Mouse (Mus musculus) heart, adult 2 months (tissue): Measurements from ENCODE around the gene Dusp12. TPM values are rescaled to one million over a fixed set of nuclear protein-coding genes. Genes with fewer than 3 reads are reported as not detected.

Source experiments
- DNase-seq, 2 experiments: peaks; one replicate each; pipeline ENCODE4 v3.0.0; 2021
- H3K27ac ChIP-seq: fragments of 200-600 bp; 2 replicates; pipeline ENCODE4 v1.8.1; 2022
- H3K27me3 ChIP-seq: fragments of 200-500 bp; 2 replicates; pipeline ENCODE4 v1.6.1; 2012; ENCODE audit warnings: mild to moderate bottlenecking, low read length, inconsistent platforms, mixed read lengths; ENCODE audit not compliant: control insufficient read depth, insufficient read depth
- H3K36me3 ChIP-seq: fragments of 200-500 bp; 2 replicates; pipeline ENCODE4 v1.6.1; 2012; ENCODE audit warnings: low read length, inconsistent platforms; ENCODE audit not compliant: control insufficient read depth, insufficient read depth
- H3K4me1 ChIP-seq: fragments of 200-500 bp; 2 replicates; pipeline ENCODE4 v1.6.1; 2011; ENCODE audit warnings: low read length; ENCODE audit not compliant: control insufficient read depth, insufficient read depth
- H3K4me3 ChIP-seq: fragments of 200-600 bp; 2 replicates; pipeline ENCODE4 v1.8.1; 2022
- H3K79me2 ChIP-seq: fragments of 200-500 bp; replicated peaks from 2 replicates; pipeline ENCODE4 v1.6.1; 2012; ENCODE audit warnings: mild to moderate bottlenecking, inconsistent platforms, low read length, moderate library complexity, mixed read lengths; ENCODE audit not compliant: control insufficient read depth, insufficient read depth
- H3K9ac ChIP-seq: fragments of 200-500 bp; 2 replicates; pipeline ENCODE4 v1.6.1; 2012; ENCODE audit warnings: low read depth, mild to moderate bottlenecking, control low read depth, inconsistent platforms, low read length, mixed read lengths
- CTCF ChIP-seq: fragments of 200-600 bp; IDR thresholded peaks from 2 replicates; pipeline ENCODE4 v1.8.1; 2022; ENCODE audit warnings: antibody characterized with exemption, mild to moderate bottlenecking, moderate library complexity
- EP300 ChIP-seq: fragments of 200-500 bp; IDR thresholded peaks from 2 replicates; pipeline ENCODE4 v1.6.1; 2011; ENCODE audit warnings: low read depth, low read length, control low read depth; ENCODE audit not compliant: insufficient read depth
- POLR2A ChIP-seq: fragments of 200-500 bp; IDR thresholded peaks from 2 replicates; pipeline ENCODE4 v1.6.1; 2011; ENCODE audit warnings: mild to moderate bottlenecking, low read depth, low read length, control low read depth; ENCODE audit not compliant: insufficient read depth
- WGBS: fragments of 180-500 bp; shearing (Covaris S2); methylation state at CpG from one replicate; pipeline ENCODE4 v1.1.7; 2018; 5-methylcytosine and 5-hydroxymethylcytosine counted together
- intact Hi-C: fragments of 180-260 bp; cut with DNase I; formaldehyde crosslinking; loops from one replicate; pipeline ENCODE4 v1.15.1; 2025
- polyA plus RNA-seq: library from polyadenylated mRNA; depleted of rRNA; stranded (reverse); fragments of >200 nt; gene quantifications from 2 replicates; pipeline ENCODE4 v1.2.3, GENCODE M21; 2012; rRNA removed
- total RNA-seq, 2 experiments: library from RNA; stranded (reverse); gene quantifications; 2 replicates each; pipeline ENCODE4 v1.2.3; 2021

The Dusp12 gene
- total and polyA plus RNA-seq, 3 experiments: 6.7 to 7.0 (median 6.8) TPM

DNA sequence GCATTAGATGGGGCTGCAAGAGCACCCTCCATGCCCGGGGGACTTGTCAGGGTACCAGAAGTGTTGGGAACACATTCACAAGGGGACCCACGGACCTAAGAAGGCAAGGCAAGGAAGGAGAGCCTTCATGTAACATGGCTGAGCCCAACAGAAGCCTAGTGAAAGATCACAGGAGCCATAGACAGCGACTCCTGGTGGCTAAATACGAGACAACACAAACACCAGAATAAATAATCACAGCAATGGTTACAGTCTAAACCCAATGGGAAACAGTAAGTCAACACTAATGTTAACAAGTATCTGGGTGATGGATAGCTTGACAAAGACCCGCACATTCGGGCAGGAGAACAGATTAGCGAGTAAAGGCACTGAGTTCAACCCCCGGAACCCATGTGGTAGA, 41.0 kb downstream of the Dusp12 start:
- H3K4me1 ChIP-seq: peaks cover 3% of the 10 kb centered on the region
- no peak overlapping the region for H3K4me3 ChIP-seq
- no peak for DNase-seq
- H3K36me3 ChIP-seq: peaks cover 12% of the 10 kb centered on the region
- H3K27ac ChIP-seq: no peak overlapping the region
- 68% methylated on average over 8 of the region's 8 CpGs for WGBS
- TF ChIP-seq CTCF: peak; percentile 57
- TF ChIP-seq POLR2A: no peak
- TF ChIP-seq EP300: no peak
- no peak overlapping the region for H3K9ac ChIP-seq
- intact Hi-C loops: no loop called here
- H3K79me2 ChIP-seq: peaks cover 3% of the 10 kb centered on the region
- no peaks in the 10 kb centered on the region for H3K27me3 ChIP-seq

DNA sequence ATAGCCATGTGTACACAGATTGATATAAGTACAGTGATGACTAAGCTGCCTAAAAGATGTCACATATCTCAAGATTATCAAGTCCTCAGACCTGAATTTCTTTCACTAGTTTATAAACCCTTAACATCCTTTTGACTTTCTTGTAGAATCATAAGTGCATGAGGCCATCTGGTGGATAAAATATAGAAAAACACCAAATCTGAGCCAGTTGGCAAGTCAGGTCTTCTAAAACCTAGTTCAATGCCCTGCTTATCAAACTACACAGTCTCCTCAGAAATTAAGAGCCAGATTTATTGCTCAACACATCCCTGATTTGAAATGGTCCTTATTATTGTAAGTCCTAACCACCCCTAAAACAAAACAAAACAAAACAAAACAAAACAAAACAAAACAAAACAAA, 45.7 kb downstream of the Dusp12 start:
- DNase-seq: no peak
- no peak overlapping the region for H3K9ac ChIP-seq
- intact Hi-C loops: loop anchor here (1.0 to 5.0 kb wide), 2 partner anchors 207 to 547 kb away; no protein-coding TSS in a partner anchor

DNA sequence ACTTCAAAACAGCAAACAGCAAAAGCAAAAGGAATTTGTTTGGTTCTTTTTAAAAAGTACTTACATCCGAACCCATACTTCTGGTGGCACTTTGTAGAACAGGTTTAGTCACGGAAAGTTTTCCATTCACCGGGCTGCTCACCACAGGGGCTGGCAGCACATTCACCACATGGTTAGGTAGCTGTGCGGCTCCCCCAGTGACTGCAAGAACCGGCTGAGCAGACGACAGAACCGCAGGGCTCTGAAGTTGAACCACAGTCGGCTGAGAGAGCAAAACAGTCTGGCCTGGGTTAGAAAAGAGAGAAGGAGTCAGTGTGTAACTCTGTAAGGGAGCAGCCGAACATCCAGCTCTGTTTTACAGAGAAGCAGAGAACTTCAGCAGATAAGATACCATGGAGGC, 50.6 kb downstream of the Dusp12 start:
- intact Hi-C loops: loop anchor here (5.0 kb wide), 1 partner anchor 542 kb away; no protein-coding TSS in a partner anchor
- H3K27ac ChIP-seq: no peak overlapping the region
- no peak overlapping the region for H3K4me3 ChIP-seq
- H3K36me3 ChIP-seq: no peaks in the 10 kb centered on the region; the same call in 1 of the 2 replicates
- TF ChIP-seq EP300 (no peak), CTCF (no peak), POLR2A (no peak)
- no peaks in the 10 kb centered on the region for H3K4me1 ChIP-seq
- H3K79me2 ChIP-seq: 0 out of 2 replicates have a peak, but pooled peaks cover 2% of the 10 kb centered on the region
- no peak for DNase-seq
- no peaks in the 10 kb centered on the region for H3K27me3 ChIP-seq
- 72% methylated on average over 9 of the region's 9 CpGs for WGBS
- H3K9ac ChIP-seq: no peak overlapping the region

More for the DNA sequence above, 45.7 kb downstream of the Dusp12 start:
- peaks cover 5% of the 10 kb centered on the region for H3K79me2 ChIP-seq
- H3K4me3 ChIP-seq: no peak overlapping the region
- no peaks in the 10 kb centered on the region for H3K27me3 ChIP-seq
- no peak overlapping the region for H3K27ac ChIP-seq
- H3K36me3 ChIP-seq: peaks cover 4% of the 10 kb centered on the region
- peaks cover 1% of the 10 kb centered on the region; the same call in 1 of the 2 replicates for H3K4me1 ChIP-seq
- TF ChIP-seq CTCF (peak; percentile 72), POLR2A (no peak)

DNA sequence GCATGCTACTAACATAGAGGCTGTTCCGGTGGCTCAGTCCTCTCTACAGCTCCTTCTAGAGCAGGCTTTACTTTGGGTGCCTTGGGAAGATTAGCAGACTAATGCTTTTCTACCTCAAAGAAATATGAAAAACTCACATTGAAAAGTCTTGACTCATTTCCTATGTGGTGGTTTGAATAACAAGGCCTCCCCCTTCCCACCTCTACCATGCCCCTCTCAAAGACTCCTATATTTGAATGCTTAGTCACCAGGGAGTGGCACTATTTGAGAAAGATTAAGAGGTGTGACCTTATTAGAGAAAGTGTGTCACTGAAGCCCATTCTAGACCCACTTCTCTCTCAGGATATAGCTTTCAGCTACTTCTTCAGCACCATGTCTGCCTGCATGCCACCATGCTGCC, 55.6 kb downstream of the Dusp12 start:
- no peaks in the 10 kb centered on the region; the same call in 1 of the 2 replicates for H3K36me3 ChIP-seq
- no peak overlapping the region for H3K4me3 ChIP-seq
- DNase-seq: no peak
- no peak overlapping the region for H3K9ac ChIP-seq
- intact Hi-C loops: no loop called here
- no peaks in the 10 kb centered on the region for H3K4me1 ChIP-seq
- H3K79me2 ChIP-seq: no peaks in the 10 kb centered on the region
- H3K27me3 ChIP-seq: no peaks in the 10 kb centered on the region
- TF ChIP-seq CTCF (no peak), POLR2A (no peak), EP300 (no peak)
- no peak overlapping the region for H3K27ac ChIP-seq
- 100% methylated on average over 1 of the region's 1 CpGs for WGBS

DNA sequence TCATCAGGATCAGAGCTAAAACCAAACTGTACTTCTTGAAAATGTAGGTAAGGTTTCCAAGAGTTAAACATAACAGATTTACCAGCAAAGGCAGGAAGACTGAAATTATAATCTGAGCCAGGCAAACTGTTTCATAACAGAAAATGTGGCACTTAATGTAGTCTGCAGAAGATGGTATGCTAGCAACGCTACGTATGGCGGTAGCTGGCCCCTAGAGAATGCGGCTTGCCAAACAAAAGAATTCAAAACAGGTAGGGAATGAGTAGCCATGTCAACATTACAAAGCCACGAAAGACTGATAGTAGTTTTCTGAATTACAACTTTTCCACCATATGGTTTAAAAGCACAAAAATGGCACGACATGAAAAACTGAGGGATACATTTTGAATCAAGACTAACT, 56.0 kb downstream of the Dusp12 start:
- TF ChIP-seq EP300 (no peak), POLR2A (no peak), CTCF (no peak)
- Histone ChIP-seq H3K79me2 (no peaks in the 10 kb centered on the region), H3K9ac (no peak overlapping the region), H3K4me3 (no peak overlapping the region), H3K4me1 (no peaks in the 10 kb centered on the region), H3K27ac (no peak overlapping the region), H3K36me3 (no peaks in the 10 kb centered on the region; the same call in 1 of the 2 replicates), H3K27me3 (no peaks in the 10 kb centered on the region)
- intact Hi-C loops: no loop called here
- WGBS: 91% methylated on average over 6 of the region's 6 CpGs
- DNase-seq: no peak

Other genes starting within 250 kb of the Dusp12 start
- 10 to 100 TPM; 11.1 to 18.0 TPM for gene Olfml2b, start 241.0 kb downstream of the Dusp12 start, total RNA-seq
- 15.4 and 34.0 TPM in 2 replicates for gene Olfml2b, start 241.0 kb downstream of the Dusp12 start, polyA plus RNA-seq
- gene Atf6, start 17.8 kb downstream of the Dusp12 start, total RNA-seq: 10 to 100 TPM; 62.6 to 82.3 TPM
- 22.0 and 44.5 TPM in 2 replicates for gene Atf6, start 17.8 kb downstream of the Dusp12 start, polyA plus RNA-seq
- gene Gm26620, start 475 bp downstream of the Dusp12 start, total RNA-seq: under 1 TPM in 1 of 2 experiments, not detected in 1; 0.52 TPM
- 0.53 and 0.61 TPM in 2 replicates for gene Gm26620, start 475 bp downstream of the Dusp12 start, polyA plus RNA-seq
- gene Fcrlb, start 27.4 kb upstream of the Dusp12 start, total RNA-seq: not detected
- gene Fcrlb, start 27.4 kb upstream of the Dusp12 start, polyA plus RNA-seq: not detected in 2 replicates
- gene Fcrla, start 42.0 kb upstream of the Dusp12 start, total RNA-seq: under 1 TPM; 0.39 to 0.89 TPM
- 1.9 and 2.2 TPM in 2 replicates for gene Fcrla, start 42.0 kb upstream of the Dusp12 start, polyA plus RNA-seq
- gene Fcgr2b, start 91.0 kb upstream of the Dusp12 start, total RNA-seq: 1 to 10 TPM; 7.4 to 8.4 TPM
- 10.4 and 10.9 TPM in 2 replicates for gene Fcgr2b, start 91.0 kb upstream of the Dusp12 start, polyA plus RNA-seq
- gene Fcgr4, start 133.4 kb upstream of the Dusp12 start, total RNA-seq: 1 to 10 TPM in 1 of 2 experiments, under 1 TPM in 1; 0.70 to 1.2 TPM
- gene Fcgr4, start 133.4 kb upstream of the Dusp12 start, polyA plus RNA-seq: 0.79 and 1.4 TPM in 2 replicates
- 10 to 100 TPM; 12.1 to 12.7 TPM for gene Fcgr3, start 179.4 kb upstream of the Dusp12 start, total RNA-seq
- 11.5 and 12.6 TPM in 2 replicates for gene Fcgr3, start 179.4 kb upstream of the Dusp12 start, polyA plus RNA-seq
- gene Cfap126, start 228.4 kb upstream of the Dusp12 start, total RNA-seq: under 1 TPM; 0.89 to 0.98 TPM
- 2.1 and 6.3 TPM in 2 replicates for gene Cfap126, start 228.4 kb upstream of the Dusp12 start, polyA plus RNA-seq